Mouse (Mus musculus): Measurements from ENCODE around the gene Castor1. TPM values are rescaled to one million over a fixed set of nuclear protein-coding genes. Genes with fewer than 3 reads are reported as not detected.

Gene Castor1
- total RNA-seq (2023; ENCODE audit: inconsistent age), result 2.5 to 4.3 TPM (median 3.1 TPM) in 4 replicates

GRCm38 (mm10) chr11:4217914-4218629 lies at the start of gene Castor1:
Gene Castor1 (plus strand): TSS chr11:4218225.

GRCm38 (mm10) chr11:4186486-4187317 lies 31.3 kb upstream of the Castor1 start, which contains the start of gene Tbc1d10a:
Gene Tbc1d10a (plus strand): TSS chr11:4186789.

GRCm38 (mm10) chr11:4235665-4236545 lies 17.9 kb downstream of the Castor1 start, which contains the start of gene Osm:
Gene Osm (plus strand): TSS chr11:4236420.

DNA sequence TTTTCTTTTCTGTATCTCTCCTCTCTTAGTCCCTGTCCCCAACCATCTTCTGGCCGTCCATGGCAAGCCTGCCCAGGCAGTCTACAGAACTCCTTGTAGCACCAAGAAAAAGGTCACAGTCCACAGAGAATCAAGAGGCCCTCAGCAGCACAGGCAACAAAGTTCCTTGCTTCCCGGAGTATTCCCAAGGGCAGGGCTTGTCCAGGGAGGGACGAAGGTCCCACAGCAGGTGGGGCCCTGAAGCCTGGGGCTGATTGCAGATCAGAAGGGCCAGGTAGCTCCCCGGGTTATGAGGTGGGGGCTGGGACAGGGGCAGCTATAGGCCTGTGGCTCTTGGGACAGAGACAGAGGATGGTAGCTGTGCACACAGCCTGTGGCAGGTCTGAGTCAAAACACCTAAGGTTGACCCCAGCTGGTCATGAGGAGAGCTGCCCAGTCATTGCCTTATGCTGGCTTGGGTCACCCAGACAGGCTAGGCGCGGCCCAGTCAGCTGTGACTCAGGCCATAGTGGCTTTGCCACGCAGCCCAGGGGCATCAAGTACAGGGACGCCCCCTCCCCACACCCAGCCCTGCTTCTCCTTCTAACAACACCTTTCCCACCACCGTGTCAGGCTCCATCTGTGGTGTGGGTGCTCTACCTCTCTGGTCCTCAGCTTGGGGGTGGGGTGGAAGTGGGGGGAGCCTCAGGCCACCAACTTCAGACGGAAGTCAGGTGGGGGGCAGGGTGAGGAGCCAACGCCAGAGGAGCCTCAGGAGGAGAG lies 39.0 kb downstream of the Castor1 start, which contains the start of gene Lif:
Gene Lif, plus strand, starts transcription at position 712 of the 762 bp plus-strand sequence.

Other genes starting within 250 kb of the Castor1 start
- not detected in 4 replicates for gene 4930556J24Rik, start 241.4 kb upstream of the Castor1 start, total RNA-seq (2023; ENCODE audit: inconsistent age)
- gene Gal3st1, start 234.6 kb upstream of the Castor1 start, total RNA-seq (2023; ENCODE audit: inconsistent age), result 0.29 to 0.36 TPM in 2 of 4 replicates, not detected in the others
- not detected in 4 replicates for gene Sec14l4, start 186.8 kb upstream of the Castor1 start, total RNA-seq (2023; ENCODE audit: inconsistent age)
- not detected in 4 replicates for gene Sec14l3, start 153.4 kb upstream of the Castor1 start, total RNA-seq (2023; ENCODE audit: inconsistent age)
- gene Mtfp1, start 122.8 kb upstream of the Castor1 start, total RNA-seq (2023; ENCODE audit: inconsistent age), result 0.38 to 1.8 TPM (median 1.3 TPM) in 4 replicates
- gene Sec14l2, start 94.8 kb upstream of the Castor1 start, total RNA-seq (2023; ENCODE audit: inconsistent age), result 0.81 to 1.3 TPM in 2 of 4 replicates, not detected in the others
- 29.9 to 40.8 TPM (median 34.4 TPM) in 4 replicates for gene Rnf215, start 83.0 kb upstream of the Castor1 start, total RNA-seq (2023; ENCODE audit: inconsistent age)
- 7.6 to 12.7 TPM (median 9.2 TPM) in 4 replicates for gene Ccdc157, start 57.9 kb upstream of the Castor1 start, total RNA-seq (2023; ENCODE audit: inconsistent age)
- gene Sf3a1, start 57.9 kb upstream of the Castor1 start, total RNA-seq (2023; ENCODE audit: inconsistent age), result 55.7 to 69.9 TPM (median 65.6 TPM) in 4 replicates
- gene Tbc1d10a, start 31.4 kb upstream of the Castor1 start, total RNA-seq (2023; ENCODE audit: inconsistent age), result 44.2 to 53.3 TPM (median 48.1 TPM) in 4 replicates
- gene Osm, start 18.2 kb downstream of the Castor1 start, total RNA-seq (2023; ENCODE audit: inconsistent age), result 2.2 to 4.8 TPM (median 2.9 TPM) in 4 replicates
- gene Lif, start 39.3 kb downstream of the Castor1 start, total RNA-seq (2023; ENCODE audit: inconsistent age), result not detected in 4 replicates
- gene Hormad2, start 222.9 kb downstream of the Castor1 start, total RNA-seq (2023; ENCODE audit: inconsistent age), result 0.72 to 4.1 TPM (median 1.2 TPM) in 4 replicates

All from B cell, adult (primary cell).